Mouse (Mus musculus) thymus, adult 2 months (tissue): Measurements from ENCODE around the gene Kif17. TPM values are rescaled to one million over a fixed set of nuclear protein-coding genes. Genes with fewer than 3 reads are reported as not detected.

Experiments
- DNase-seq: peaks from one replicate; pipeline ENCODE4 v3.0.0; 2021
- H3K27ac ChIP-seq: fragments of 200-500 bp; 2 replicates; pipeline ENCODE4 v1.5.1; 2012; ENCODE audit warnings: low read length, control low read depth; ENCODE audit not compliant: control insufficient read depth, insufficient read depth
- H3K27me3 ChIP-seq: fragments of 200-500 bp; 2 replicates; pipeline ENCODE4 v1.6.1; 2012; ENCODE audit warnings: mild to moderate bottlenecking, low read length, moderate library complexity, mixed read lengths; ENCODE audit not compliant: control insufficient read depth, insufficient read depth
- H3K36me3 ChIP-seq: fragments of 200-500 bp; 2 replicates; pipeline ENCODE4 v1.6.1; 2012; ENCODE audit warnings: mild to moderate bottlenecking, low read length, moderate library complexity; ENCODE audit not compliant: control insufficient read depth, insufficient read depth
- H3K4me1 ChIP-seq: fragments of 200-500 bp; replicated peaks from 2 replicates; pipeline ENCODE4 v1.6.1; 2012; ENCODE audit warnings: low read length; ENCODE audit not compliant: control insufficient read depth, insufficient read depth
- H3K4me3 ChIP-seq: fragments of 200-500 bp; 2 replicates; pipeline ENCODE4 v1.5.1; 2012; ENCODE audit warnings: mild to moderate bottlenecking, low read length, control low read depth, moderate library complexity; ENCODE audit not compliant: control insufficient read depth, insufficient read depth
- CTCF ChIP-seq: fragments of 200-500 bp; IDR thresholded peaks from 2 replicates; pipeline ENCODE4 v1.5.1; 2012; ENCODE audit warnings: mild to moderate bottlenecking, control low read depth, low read length, moderate library complexity, borderline replicate concordance; ENCODE audit not compliant: control insufficient read depth, poor library complexity, insufficient read depth; ENCODE audit errors: extremely low read depth
- POLR2A ChIP-seq: fragments of 200-500 bp; IDR thresholded peaks from 2 replicates; pipeline ENCODE4 v1.6.1; 2012; ENCODE audit warnings: mild to moderate bottlenecking, low read length, control low read depth, moderate library complexity; ENCODE audit not compliant: control insufficient read depth, poor library complexity, insufficient read depth; ENCODE audit errors: extremely low read depth
- WGBS: fragments of 180-500 bp; shearing (Covaris S2); methylation state at CpG from one replicate; pipeline ENCODE4 v1.1.7; 2018; 5-methylcytosine and 5-hydroxymethylcytosine counted together
- polyA plus RNA-seq: library from polyadenylated mRNA; depleted of rRNA; stranded (reverse); fragments of >200 nt; gene quantifications from 2 replicates; pipeline ENCODE4 v1.2.3, GENCODE M21; 2012

Kif17 gene
- polyA plus RNA-seq, 1 experiment, result 1.6 TPM

GRCm38 (mm10) chr4:138216200-138216890 is 33.9 kb upstream of the Kif17 start, which contains the start of gene Hp1bp3:
TSS of gene Hp1bp3 (plus strand) at chr4:138216296.
- DNase-seq, result peak; percentile 84
- WGBS, result under 1% methylated on average over 84 of the region's 84 CpGs
- H3K4me1 ChIP-seq, result peaks cover 23% of the 10 kb centered on the region
- H3K36me3 ChIP-seq, result no peaks in the 10 kb centered on the region
- H3K27me3 ChIP-seq, result no peaks in the 10 kb centered on the region
- peak within 1 kb of the TSS; percentile 77 for H3K27ac ChIP-seq
- TF ChIP-seq POLR2A (peak; percentile 59), CTCF (no peak)
- H3K4me3 ChIP-seq, result peak within 1 kb of the TSS; percentile 80

- no peak for TF ChIP-seq CTCF
- TF ChIP-seq POLR2A, result peak; percentile 80
- Histone ChIP-seq H3K27me3 (no peaks in the 10 kb centered on the region), H3K27ac (peak overlapping the region; percentile 59), H3K4me3 (peak overlapping the region; percentile 80), H3K4me1 (peaks cover 26% of the 10 kb centered on the region), H3K36me3 (no peaks in the 10 kb centered on the region)
- under 1% methylated on average over 68 of the region's 68 CpGs for WGBS
- DNase-seq, result peak; percentile 98
These were observed 33.3 kb upstream of the Kif17 start for GRCm38 (mm10) chr4:138216891-138217392.

GRCm38 (mm10) chr4:138217441-138217840 is 32.8 kb upstream of the Kif17 start:
- Histone ChIP-seq H3K27ac (peak overlapping the region; percentile 59), H3K27me3 (no peaks in the 10 kb centered on the region), H3K4me1 (peaks cover 31% of the 10 kb centered on the region), H3K4me3 (peak overlapping the region; percentile 80), H3K36me3 (no peaks in the 10 kb centered on the region)
- DNase-seq, result no peak
- 1% methylated on average over 36 of the region's 36 CpGs for WGBS
- no peak for TF ChIP-seq POLR2A
- no peak for TF ChIP-seq CTCF

GRCm38 (mm10) chr4:138217951-138218685 is 32.1 kb upstream of the Kif17 start:
- 44% methylated on average over 11 of the region's 11 CpGs for WGBS
- Histone ChIP-seq H3K36me3 (no peaks in the 10 kb centered on the region; the same call in 1 of the 2 replicates), H3K27me3 (no peaks in the 10 kb centered on the region), H3K4me1 (peaks cover 35% of the 10 kb centered on the region), H3K4me3 (peak overlapping the region; percentile 80), H3K27ac (peak overlapping the region; percentile 43; the same call in 1 of the 2 replicates)
- TF ChIP-seq CTCF (no peak), POLR2A (no peak)
- DNase-seq, result no peak

- Histone ChIP-seq H3K27ac (no peak overlapping the region), H3K36me3 (peaks cover 8% of the 10 kb centered on the region), H3K4me1 (peaks cover 38% of the 10 kb centered on the region), H3K27me3 (no peaks in the 10 kb centered on the region), H3K4me3 (no peak overlapping the region)
- no peak for DNase-seq
- WGBS, result 43% methylated on average over 5 of the region's 5 CpGs
- TF ChIP-seq CTCF (no peak), POLR2A (no peak)
These were observed 30.9 kb upstream of the Kif17 start for GRCm38 (mm10) chr4:138219331-138219730.

GRCm38 (mm10) chr4:138220761-138221160 is 29.5 kb upstream of the Kif17 start:
- 34% methylated on average over 7 of the region's 7 CpGs for WGBS
- Histone ChIP-seq H3K4me1 (peaks cover 35% of the 10 kb centered on the region), H3K27ac (peak overlapping the region; percentile 16; the same call in 1 of the 2 replicates), H3K4me3 (no peak overlapping the region), H3K27me3 (no peaks in the 10 kb centered on the region), H3K36me3 (peaks cover 22% of the 10 kb centered on the region)
- TF ChIP-seq CTCF (no peak), POLR2A (no peak)
- DNase-seq, result no peak
